Mouse (Mus musculus) monocyte, adult 5-6 weeks (primary cell): Measurements from ENCODE around the gene Cyp2d22. TPM values are rescaled to one million over a fixed set of nuclear protein-coding genes. Genes with fewer than 3 reads are reported as not detected.
"Not testable (repeated sequence)": the region's sequence is repeated elsewhere in the genome, so short reads cannot be mapped to it uniquely, and the experiment has no call there.

Source experiments
- ATAC-seq: fragments of 153-309, 156-312 bp; replicated peaks from 2 replicates; pipeline ENCODE4 v1.8.0; 2017; ENCODE audit warnings: mild to moderate bottlenecking; ENCODE audit not compliant: low TSS enrichment, insufficient number of reproducible peaks, severe bottlenecking, poor library complexity, low FRiP score
- total RNA-seq: library from RNA; stranded (forward); fragments of 200-1000, 200-491, 200-594 nt; gene quantifications from 3 replicates; pipeline ENCODE4 v1.2.3, GENCODE M21; 2017

Gene Cyp2d22
- 0.57 to 2.1 TPM in 2 of 3 replicates, not detected in the other for total RNA-seq

DNA sequence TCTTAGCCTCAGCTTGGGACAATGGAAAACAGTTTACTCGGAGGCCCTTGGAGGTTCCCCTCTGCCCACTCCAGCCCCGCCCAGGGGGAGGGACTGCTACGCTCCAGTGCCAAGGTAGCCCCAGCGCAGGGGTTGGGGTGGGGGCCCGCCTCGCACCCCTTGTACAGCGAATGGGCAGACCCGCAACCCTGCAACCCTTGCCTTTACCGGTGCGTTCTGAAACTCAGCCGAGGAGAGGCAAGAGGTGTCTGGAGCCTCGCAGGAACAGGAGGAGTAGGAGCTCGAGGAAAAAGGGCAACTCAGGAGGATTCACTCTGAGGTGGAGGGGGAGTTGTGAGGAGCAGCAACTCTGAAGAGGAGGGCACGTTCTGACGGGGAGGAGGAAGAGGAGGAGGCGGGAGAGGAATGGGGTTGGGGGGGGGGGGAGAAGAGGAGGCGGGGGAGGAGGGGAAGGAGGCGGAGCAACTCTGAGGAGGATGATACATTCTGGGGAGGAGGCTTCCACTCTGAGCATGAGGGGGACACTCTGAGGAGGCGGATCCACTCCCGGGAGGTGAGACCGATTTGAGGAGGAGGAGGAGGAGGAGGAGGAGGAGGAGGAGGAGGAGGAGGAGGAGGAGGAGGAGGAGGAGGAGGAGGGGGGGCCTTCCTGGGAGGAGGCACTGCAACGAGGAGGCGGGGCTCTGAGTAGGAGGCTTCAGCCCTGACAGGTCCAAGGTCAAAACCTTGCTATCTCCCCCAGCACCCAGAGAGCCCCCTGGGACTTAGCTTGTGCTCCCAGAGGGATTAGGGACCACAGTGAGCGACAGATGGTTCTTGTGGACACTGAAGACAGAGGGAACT, at the start of gene Cyp2d22:
Gene Cyp2d22, minus strand, starts transcription at position 390 of the 843 bp plus-strand sequence.
- ATAC-seq = peak; percentile 55

DNA sequence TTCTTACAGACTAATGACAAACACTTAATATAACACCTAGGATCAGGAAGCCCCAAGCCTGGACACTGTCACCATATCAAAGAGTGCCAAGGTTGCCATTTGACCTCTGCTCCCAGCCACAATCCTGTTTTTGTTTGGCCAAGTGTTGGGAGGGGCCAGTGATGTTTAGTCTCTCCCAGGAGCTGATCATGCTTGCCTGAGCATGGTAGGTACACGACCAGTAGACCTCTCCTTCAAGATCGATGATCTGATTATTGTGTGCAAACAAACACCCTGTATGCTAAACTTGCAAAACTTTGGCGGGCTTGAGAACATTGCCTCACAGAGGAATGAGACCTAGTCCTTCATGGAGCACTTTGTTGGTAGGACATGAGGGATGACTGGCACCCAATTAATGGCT, 43.4 kb upstream of the Cyp2d22 start:
- ATAC-seq = no peak

DNA sequence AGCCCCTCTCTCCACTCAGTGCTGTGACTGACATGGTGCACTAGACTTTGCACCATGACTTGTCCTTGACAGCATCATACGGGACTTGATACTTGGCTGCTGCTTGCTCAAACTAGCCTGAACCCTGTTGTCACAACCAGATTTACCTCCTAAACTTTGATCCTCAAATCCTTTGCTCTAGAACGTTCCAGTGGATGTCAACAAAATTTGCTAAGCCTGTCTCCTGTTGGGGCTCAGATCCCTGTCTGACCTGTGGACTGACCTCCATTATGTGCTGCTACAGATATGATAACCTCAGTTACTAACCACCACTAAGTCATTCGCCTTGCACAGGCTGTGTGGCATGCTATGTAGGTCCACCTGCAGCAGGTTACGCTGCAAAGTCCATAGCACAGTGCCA, 42.9 kb upstream of the Cyp2d22 start:
- ATAC-seq = no peak

DNA sequence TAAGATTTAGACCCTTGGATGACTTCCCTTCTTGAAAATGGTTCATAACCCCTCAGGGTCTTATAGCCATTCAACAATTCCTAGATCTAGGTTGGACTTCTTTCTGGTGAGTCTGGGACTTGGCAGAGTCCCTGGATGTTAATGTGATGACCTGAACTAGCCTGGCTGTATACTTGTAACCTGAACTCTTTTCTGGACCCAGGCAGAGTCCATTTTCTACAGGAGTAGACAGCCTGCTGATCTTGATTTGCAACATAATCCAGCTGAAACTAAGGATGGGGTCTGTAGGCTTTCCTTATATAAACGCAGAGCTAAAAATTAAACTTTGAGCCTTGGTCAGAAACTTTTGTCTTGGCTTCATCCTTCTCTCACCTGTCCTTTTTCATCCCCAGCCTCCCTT, 38.6 kb upstream of the Cyp2d22 start:
- ATAC-seq = no peak

DNA sequence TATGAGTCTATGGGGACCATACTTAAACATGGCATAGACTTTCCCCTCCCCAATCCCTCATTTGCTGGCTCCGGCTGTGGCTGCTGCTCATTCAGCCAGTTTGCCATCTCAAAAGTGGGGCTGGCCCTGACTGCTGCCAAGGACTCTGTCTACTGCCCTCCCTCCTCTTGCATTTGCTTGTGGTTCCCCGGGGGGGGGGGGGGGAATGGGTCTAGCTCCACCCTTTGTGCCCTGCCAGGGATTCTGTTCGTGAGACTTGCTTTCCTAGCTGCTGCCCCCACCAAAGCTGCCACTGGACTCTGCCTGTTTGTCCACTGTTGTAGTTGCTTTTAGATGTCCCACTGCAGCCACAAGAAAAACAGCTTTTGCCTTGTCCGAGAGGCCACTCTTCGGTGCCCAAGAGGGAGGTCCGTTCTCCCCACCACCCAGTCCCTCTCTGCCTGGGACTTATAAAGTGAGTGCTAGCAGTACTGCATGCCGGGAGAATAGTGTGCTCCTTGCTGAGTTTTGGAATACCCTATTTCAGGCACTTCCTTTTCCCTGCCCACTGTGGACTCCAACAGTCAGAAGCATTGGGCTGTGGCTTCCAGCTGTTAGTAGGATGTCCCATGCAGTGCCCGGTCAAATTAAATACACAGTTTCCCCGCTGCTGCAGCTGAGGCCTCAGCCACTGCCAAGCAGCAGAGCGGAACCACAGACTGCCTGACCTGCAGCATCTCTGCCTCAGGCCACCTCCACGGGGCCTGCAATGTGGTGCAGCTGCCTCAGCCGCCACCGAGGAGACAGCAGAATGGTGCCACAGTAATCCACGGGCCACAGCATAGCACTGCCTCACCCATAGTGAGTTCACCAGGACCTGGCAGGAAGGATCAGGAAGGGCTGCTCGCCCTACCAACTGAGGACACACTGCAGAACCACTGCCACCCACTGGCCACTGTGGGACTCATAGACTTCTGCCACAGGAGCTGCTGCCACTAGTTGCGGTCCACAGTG, 37.0 kb upstream of the Cyp2d22 start:
- peak; percentile 94 for ATAC-seq

DNA sequence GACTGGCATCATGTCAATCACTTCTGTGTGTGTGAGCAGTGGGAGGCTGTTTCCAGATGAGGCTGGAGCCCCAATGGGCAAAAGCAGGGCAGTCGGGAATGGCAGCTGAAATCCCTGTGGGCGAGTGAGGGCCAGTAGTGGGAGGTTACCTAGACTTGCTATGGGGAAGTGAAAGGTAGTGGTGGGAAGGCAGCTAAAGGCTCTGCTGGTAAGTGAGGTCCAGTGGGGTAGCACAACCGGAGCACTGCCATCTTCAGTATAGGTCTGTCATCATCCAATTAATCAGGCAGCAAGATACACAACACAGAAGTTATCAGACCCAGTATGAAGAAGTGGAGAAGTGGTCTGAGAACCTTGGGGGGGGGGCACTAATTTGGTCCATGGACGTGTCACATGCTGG, 27.5 kb upstream of the Cyp2d22 start:
- ATAC-seq = no peak

DNA sequence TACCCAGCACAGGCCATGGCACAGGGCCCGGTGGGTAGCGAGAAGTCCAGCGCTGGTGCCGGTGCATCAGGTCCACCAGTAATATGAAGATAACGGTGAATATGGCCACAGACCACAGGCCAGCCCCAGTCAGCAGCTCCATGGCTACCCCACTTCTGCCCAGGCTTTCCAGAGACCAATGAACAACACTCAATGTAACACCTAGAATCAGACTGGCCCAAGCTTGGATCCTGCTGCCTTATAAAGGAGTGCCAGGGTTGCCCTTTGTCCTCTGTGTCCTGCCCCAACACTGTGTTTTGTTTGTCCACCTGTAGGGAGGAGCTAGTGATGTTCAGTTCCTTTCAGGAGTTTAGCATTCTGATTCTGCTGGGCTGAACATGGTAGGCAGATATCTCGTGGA, 26.9 kb upstream of the Cyp2d22 start, which contains the start of gene Cyp2d10:
Gene Cyp2d10, minus strand, starts transcription at position 215 of the 400 bp plus-strand sequence.
- no peak for ATAC-seq

DNA sequence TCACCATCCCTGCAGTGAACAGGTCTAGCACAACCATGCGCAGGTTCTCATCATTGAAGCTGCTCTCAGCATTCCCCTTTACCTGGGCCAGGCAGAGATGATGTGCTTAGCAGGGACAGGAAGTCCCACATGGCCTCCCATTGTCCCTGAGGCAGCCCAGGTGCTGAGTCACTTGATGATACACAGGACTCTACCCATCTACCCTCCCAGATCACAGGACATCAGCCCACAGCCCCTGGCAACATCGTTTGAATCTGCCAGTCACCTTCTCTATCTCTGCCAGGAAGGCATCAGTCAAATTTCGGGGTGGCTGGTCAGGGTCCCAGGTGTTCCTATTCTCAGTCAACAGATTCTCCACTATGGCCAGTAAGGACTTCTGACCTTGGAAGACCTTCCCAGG, 24.1 kb upstream of the Cyp2d22 start:
- ATAC-seq = no peak

DNA sequence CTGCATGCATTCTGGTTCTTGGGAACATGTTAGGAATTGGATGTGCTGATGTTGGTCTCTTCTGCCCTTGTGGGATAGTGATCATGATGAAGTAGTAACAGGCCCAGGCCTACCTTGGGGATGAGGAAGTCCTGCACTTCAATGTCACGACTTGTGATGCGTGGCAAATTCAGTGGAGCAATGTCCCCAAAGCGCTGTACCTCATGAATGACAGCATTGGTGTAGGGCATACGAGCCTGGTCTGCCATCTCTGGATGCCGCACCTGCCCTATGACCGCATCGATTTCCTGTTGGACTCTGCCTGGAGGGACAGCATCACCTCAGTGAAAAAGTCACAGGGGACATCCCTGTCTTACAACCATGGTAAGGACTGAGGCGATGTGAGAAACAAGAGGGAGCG, 23.5 kb upstream of the Cyp2d22 start:
- ATAC-seq = no peak

DNA sequence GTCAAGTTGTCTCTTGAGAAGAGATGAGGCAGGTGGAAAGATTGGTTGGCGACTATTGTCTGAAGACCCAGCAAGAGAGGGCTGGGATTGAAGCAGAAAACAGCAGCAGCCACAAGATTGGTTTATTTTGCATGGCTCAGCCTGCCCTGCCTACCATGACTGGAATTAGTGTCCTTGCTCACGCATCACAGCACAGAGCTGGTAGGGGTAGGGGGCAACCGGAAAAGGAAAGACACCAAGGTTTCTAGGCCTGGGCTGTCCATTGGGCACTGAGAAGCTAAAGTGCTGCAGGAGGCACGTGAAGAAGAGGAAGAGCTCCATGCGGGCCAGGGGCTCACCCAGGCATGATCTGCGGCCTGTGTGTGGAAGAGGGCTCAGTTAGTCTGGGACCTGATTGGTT, 22.7 kb upstream of the Cyp2d22 start:
- ATAC-seq = no peak

DNA sequence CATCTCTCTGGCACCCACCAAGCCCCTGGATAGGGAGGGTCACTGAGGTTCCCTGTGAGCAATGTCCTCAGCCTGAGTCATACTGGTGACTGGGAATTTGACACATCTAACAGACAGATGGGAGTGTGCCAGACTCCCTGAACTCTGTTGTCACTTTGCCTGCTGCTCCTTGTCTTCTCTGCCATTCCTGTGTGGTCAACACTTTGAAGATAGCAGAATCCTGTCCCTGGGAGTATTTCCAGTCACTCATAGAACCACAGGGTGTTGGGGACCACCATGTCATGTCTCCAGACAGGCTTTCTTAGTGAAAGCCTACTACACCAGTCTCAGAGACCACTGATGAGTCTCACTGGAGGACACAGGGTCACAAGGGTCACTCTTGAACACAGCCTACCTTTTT, 22.0 kb upstream of the Cyp2d22 start:
- ATAC-seq = no peak

DNA sequence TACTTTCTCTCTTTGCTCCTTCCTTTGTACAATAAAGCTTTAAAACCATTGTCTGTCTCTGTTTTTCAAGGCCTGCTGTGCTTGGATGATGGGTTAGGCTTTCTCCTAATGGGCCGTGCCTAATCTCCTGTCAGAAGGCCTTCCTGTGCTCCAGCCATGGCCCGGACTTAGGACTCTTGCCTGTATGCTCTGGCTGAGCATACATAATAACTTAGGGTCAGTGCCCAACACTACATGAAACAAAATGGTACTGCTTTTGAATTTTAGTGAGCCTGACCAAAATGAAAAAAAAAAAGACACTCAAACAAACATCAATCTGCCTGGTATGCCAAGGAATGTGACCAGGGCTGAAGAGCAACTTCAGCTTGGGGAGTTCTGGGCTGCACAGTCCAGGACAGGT, 21.5 kb upstream of the Cyp2d22 start:
- no peak for ATAC-seq

DNA sequence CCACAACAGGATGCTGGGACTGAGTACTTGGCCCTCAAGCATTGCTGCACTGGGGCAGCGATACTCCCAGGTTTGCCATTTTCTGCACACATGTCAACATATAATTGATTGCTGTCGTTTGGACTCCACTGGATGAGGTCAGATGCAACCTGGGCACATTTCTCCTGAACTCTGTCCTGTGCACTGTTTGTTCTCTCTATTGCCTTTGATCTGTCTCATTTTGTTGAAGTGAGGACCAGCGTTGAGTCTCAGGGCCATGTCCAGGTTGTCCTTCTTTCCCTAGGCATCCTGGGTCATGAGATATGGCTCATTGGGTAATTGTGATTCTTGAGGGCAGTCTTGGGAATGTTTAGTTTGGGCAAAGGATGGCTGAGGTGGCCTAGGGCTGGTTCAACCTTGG, 15.9 kb upstream of the Cyp2d22 start:
- not testable (repeated sequence) for ATAC-seq

DNA sequence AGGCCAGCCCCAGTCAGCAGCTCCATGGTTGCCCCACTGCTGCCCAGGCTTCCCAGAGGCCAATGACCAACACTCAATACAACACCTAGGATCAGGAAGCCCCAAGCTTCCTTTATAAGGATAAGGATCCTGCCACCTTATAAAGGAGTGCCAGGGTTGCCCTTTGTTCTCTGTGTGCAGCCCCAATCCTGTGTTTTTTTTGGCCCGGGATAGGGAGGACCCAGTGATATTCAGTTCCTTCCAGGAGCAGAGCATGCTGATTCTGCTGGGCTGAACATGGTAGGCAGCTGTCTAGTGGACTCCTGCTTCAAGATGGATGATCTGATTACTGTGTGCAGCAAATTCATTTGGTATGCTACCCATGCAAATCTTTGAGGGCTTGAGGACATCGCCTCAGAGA, 13.9 kb upstream of the Cyp2d22 start, which contains the start of gene Cyp2d11:
Gene Cyp2d11, minus strand, starts transcription at position 101 of the 400 bp plus-strand sequence.
- not testable (repeated sequence) for ATAC-seq

DNA sequence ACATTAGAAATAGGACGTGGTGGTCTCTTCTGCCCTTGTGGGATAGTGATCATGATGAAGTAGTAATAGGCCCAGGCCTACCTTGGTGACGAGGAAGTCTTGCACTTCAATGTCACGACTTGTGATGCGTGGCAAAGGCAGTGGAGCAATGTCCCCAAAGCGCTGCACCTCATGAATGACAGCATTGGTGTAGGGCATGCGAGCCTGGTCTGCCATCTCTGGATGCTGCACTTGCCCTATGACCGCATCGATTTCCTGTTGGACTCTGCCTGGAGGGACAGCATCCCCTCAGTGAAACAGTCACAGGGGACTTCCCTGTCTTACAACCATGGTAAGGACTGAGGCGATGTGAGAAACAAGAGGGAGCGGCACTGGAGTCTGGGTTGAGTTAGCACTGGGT, 9.9 kb upstream of the Cyp2d22 start:
- ATAC-seq = not testable (repeated sequence)

DNA sequence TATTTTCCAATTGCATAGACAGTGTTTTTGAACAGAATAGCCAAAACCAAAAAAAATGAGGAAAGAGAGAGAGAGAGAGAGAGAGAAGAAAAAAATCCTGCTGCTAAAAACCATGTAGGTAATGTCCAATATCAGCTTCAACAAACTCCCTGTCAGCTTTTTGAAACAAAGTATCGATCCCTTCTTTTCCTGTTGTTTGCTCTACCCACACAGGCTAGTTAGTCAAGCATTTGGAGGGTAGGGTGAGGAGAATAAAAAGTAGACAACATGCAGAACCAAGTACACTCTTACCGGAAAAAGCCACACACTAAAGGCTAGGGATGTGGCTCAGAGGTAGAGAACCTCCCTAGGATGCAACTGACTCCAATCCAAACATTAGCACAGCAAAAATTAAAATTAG, 5.7 kb upstream of the Cyp2d22 start:
- ATAC-seq = no peak

DNA sequence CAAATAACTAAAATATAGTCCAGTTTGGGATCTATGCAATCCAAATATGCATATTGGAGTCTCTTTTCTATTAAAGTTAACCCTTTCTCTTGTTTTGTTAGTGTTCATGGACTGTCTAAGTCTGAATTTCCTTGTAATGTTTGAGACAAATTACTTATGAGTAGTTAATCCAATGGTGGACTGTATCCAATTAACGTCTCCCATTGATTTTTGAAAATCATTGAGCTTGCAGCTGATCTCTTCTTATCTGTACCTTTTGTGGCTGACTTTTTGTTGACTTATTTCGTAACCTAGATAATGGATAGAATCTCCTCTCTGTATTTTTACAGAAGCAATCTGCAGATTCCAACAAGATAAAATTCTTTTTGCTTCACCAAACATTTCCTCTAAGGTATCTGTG, 2.4 kb upstream of the Cyp2d22 start:
- ATAC-seq = no peak

DNA sequence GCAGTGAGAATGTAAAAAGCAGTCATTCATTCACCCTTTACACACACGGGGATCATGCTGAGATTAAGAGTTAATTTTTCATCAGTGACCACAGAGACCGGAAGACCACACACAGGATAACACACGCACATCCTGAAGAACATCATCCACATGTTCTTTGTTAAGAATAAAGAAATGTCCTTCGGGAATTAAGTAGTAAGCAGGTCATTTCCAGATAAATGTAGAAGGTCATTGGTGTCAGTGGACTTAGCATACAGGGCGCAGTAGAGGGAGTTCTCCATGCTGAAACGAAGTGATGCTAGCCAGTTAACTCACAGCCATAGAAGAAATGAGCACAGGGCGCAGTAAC, 628 bp upstream of the Cyp2d22 start:
- no peak for ATAC-seq

DNA sequence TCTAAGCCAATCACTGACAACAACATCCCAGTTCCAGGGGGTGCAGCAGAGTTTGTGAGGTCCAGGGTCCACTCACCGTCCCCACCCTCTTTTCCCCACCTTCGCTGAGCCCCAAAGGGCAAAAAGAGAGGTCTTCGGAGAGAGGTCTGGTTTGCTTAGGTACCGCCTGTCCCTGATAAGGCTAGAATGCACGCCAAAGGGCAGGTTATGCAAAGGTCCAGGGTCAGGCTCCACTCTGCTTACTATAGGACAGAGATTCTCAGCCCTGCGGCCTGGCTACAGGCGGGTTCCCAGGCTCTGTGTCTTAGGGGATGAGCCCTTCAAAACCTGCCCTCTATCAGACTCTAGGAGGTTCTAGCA, 569 bp downstream of the Cyp2d22 start:
- ATAC-seq = no peak
